Mouse (Mus musculus): ENCODE measurements around the gene Nppa.

Nppa gene

GRCm38 (mm10) chr4:148051046-148051776 lies 50.7 kb downstream of the Nppa start:
- DNase-seq (ENCODE audit: low spot score in 2 of 2): no peak

All from right cerebral cortex, postnatal 10 days (tissue).